Mouse (Mus musculus): ENCODE measurements around the gene Inip. TPM values are rescaled to one million over a fixed set of nuclear protein-coding genes. Genes with fewer than 3 reads are reported as not detected.

Gene Inip
- total RNA-seq (2021) = 10 to 100 TPM; 21.7 to 27.0 TPM
- long read RNA-seq, experiment 1, transcript Inip-201 (5 exons, 3,237 nt) = major isoform, 27 of 58 reads
- long read RNA-seq, experiment 1, transcript Inip-203 (3 exons, 1,654 nt) = minor isoform, 19 of 58 reads
- long read RNA-seq, experiment 1, partial matches to known transcripts = 1 of 58 reads
- long read RNA-seq, experiment 1, other reads (novel, unspliced or antisense) = 7 of 58 reads
- long read RNA-seq, experiment 2, transcript Inip-201 (5 exons, 3,237 nt) = major isoform, 11 of 29 reads
- long read RNA-seq, experiment 2, transcript Inip-203 (3 exons, 1,654 nt) = minor isoform, 9 of 29 reads
- long read RNA-seq, experiment 2, partial matches to known transcripts = 0 of 29 reads
- long read RNA-seq, experiment 2, other reads (novel, unspliced or antisense) = 5 of 29 reads

DNA sequence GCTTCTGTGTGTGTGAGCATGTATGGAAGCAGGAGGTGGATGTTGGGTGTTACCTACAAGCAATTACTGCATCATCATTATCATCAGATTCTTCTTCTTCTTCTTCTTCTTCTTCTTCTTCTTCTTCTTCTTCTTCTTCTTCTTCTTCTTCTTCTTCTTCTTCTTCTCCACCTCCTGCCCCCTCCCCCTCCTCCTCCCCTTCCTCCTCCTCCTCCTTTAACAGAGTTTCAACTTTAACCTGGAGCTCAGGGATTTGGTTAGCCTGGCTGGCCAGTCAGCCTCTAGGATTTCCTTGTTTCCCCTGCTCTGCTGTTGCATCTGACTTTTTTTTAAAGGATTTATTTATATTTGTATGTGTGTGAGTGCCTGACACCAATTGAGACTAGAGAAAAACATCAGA lies at the start of gene Inip:
Inip (minus strand) TSS at position 101 of the 400 bp plus-strand sequence.
- no peak for DNase-seq (ENCODE audit: low spot score in 2 of 2)

DNA sequence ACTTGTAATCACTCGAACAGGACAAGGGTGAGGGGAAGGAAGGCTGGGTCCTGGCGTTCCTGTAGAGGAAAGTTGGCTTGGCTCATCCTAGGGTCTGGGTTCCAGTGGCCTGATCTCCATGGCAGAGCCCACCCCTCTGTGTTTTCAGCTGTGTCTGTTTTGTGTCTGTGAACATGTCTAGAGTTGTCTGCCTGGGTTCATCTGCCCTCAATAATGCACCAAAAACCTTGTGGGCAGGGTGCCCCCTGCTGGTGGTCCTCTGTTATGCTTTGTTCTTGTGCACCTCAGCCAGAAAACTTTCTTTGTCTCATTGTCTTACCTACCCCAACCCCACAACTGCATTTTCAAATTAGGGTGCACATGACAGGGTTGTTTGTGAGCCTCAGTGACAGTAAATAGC lies 48.8 kb upstream of the Inip start:
- peak; percentile 72 to 76 for DNase-seq (ENCODE audit: low spot score in 2 of 2)

DNA sequence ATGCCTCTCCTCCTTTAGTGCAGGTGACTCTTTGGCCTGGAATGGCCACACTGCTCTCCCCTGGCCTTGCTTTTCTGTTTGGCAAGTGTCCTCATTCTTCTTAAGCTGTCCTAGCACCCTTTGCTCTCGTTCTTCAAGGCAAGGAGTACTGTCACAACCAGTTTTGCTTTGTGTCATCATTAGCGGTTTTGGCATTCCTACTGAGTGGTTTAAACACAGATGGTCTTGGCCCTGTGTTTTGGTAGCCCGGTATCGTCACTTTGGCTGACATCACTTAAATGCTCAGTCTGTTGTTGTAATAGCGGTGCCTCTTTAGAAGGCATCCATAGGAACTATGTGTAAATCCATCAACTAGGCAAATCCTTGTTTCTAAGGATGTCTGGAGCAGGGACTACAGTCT lies 46.1 kb upstream of the Inip start:
- no peak for DNase-seq (ENCODE audit: low spot score in 2 of 2)

DNA sequence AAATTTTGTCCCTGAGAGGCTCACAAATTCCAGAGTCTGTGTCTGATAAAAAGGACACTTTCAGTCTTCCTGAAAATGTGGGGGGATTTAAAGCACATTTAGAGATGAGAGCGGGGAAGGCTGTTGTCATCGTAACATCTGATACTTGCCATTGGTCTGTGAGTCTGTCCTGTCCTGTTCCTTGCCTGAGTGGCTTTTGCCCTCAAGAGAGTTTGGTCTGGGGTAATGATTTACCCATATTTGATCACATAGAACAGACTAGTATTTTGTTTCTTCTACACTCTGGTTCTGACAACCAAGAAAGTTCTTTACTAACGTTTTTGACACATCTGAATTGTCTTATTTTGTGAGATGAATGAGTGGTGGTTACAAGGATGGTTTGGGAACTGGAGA lies 43.9 kb upstream of the Inip start:
- no peak for DNase-seq (ENCODE audit: low spot score in 2 of 2)

DNA sequence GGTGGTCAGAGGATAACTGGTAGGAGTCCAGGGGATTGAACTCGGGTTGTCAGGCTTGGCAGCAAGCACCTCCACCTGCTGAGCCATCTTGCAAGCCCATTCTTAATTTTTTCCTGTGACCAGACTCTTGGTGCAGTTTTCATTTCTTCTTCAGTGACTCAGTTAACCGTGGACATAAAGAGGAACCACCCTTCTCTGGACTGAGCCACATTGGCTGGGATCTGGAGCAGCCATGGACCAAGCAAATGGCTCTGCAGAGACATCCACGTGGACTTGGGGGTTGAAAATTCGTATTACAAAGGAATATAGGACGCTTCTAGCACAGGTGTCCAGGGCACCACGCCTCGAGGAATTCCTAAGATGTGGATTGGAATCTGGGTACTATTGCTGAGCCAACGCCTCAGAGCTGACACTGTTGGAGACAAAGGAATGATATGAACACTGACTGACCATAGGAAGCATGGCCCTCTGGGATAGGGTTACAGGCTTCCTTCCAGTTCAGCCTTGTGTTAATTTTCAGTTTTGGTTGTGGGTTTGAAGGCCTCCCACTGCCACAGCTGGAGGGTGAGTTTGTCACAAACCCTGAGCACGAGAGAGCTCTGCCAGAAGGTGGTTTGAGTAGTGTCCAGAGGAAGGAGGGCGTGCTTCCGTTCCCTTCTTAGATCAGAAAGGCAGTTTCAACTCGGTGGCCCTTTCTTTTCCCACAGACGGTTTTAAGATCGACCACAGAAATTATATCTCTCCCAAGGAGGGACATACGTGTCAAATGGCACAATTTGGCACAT lies 43.3 kb upstream of the Inip start:
- no peak for DNase-seq (ENCODE audit: low spot score in 2 of 2)

DNA sequence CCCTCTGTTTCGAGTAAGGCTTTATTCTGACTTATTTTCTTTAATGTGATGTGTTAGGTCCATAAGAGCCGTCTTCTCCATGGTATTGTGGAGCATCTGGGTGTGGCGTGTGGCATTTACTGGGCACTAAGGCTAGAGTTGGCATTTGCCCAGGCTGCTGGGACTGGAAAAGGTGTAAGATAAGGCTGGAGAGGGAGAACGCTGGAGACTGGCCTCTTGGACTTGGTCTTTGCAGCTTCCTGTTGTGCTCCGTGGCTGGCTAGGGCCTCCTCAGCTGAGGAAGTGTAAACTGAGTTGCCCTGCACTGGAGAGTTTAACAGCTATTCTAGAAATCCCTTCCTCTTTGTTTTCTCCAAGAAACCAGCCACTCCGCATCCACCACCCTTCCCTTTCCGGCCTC lies 36.3 kb upstream of the Inip start:
- no peak for DNase-seq (ENCODE audit: low spot score in 2 of 2)

DNA sequence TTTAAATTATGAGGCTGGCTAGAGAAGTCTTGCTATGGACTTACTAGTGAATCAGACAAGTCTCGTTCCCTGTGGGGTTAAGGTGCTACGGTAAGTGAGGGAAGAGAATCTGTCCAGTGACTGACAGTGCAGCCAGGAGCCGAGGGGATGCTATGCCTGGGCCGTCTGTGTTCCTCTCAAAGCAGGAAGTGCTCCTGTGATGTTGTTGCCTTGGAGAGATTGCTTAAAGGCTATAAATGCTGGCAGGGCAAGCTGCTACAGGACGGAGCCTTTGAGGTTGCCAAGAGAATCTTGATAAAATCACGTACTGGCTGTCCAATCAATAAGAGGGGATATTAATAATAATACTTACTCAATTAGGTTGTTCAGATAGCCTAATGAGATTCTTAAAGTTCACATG lies 31.4 kb upstream of the Inip start:
- no peak for DNase-seq (ENCODE audit: low spot score in 2 of 2)

DNA sequence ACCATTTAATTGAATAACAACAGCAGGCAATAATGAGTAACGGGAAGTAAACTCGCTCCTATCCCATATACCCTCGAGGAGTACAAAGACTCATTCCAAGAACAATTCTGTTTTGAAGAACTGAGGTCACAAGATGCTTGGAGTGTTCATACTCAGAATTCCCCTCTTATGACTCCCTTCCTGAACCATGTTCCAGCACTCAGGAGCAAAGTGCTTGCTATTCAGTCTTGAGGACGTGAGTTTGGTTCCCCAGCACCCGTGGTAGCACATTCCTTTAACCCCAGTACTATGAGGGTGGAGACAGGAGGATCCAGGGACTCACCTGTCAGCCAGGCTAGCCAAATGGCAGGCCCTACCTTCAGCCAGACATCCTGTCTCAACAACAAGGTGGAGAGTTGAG lies 29.6 kb upstream of the Inip start:
- no peak for DNase-seq (ENCODE audit: low spot score in 2 of 2)

DNA sequence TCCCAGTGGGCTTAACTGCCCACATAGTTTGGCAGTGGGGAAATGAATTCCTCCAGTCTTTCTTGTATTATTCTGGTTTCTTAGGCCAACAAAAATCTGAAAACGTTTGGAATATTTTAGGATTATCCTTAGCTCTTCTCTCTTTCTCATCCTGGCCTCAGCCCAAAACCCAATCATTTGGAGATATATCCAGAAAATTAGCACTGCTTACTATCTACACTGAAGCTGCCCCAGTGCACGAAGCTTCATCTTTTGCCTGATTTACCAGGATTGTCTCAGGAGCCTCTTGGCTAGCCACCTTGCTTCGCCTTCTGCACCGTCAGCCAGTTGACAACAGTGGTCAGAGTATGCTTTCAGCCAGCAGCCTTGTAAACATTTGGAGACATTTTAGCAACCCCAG lies 27.7 kb upstream of the Inip start:
- DNase-seq (ENCODE audit: low spot score in 2 of 2) = no peak

DNA sequence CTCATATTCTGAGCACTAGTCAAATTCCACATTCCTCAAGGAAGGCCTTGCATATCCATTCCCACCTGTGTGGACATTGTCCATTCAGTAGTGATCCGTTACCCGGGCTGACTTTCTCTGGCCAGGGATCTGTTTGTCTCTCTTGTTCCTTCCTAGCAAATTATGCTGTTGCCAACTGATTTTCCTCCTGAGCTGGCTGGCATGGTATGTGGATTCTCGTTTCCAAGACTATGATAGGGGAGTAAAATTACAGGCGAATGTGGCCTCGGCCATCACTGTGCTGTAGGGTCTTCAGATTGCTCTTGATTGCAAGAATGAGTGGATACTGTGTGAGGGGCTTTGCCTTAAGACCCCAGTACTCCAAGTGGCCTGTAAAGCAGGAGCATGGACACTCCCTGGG lies 25.0 kb upstream of the Inip start:
- no peak for DNase-seq (ENCODE audit: low spot score in 2 of 2)

DNA sequence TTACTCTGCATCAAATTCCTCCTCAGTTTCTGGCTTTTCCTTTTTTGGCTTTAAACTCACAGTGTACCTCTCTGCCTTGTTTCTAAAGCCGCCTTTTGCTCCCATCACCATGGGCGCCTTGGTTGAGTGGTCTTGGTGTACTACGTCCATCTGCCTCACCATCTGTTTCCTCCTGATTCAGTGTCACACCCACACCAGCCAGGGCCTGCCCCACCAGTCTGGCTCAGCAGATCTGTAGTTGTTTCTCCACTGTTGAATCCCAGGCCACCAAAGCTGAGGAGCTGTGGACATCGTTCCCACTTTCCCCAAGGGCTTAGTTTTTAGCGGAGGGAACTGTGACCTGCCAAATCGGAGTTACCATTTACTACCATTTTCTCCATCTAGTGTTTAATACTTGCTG lies 24.2 kb upstream of the Inip start:
- DNase-seq (ENCODE audit: low spot score in 2 of 2) = peak; percentile 59 to 76

DNA sequence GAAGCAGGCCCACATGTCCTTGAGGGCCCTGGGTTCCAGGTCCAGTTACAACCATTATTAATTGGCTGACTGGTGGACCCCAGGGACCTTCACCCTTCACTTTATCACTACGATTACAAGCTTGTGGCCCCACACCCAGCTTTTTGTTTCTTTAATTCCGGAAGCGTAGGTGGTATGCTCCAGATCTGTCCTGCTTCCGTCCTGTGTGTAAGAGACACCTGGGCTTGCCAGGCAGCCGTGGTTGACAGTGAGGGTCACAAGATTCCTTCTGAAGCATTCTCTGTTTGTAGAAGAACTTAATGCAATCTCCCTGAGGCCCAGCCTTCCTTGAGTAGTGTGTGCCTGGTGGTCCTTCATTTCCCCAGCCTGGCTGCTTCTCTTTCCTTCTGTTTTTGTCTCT lies 23.5 kb upstream of the Inip start:
- DNase-seq (ENCODE audit: low spot score in 2 of 2) = no peak

DNA sequence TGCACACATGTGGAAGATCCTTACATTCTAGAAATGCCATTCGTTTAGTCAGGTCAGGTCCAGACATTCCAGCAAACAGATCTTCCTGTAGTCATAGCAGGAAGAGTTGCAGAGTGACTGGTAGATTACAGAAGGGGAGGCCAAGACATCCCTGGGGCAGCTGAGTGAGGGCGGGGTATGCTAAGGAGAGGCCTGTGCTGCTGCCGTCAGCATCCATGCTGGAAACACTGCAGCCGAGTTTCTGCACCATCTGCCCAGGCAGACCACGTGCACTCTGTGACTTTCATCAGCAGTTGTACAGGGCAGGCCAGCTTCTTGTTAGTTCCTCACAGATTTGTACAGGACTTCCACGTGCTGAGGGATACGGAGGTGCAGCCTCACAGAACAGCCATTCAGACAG lies 22.1 kb upstream of the Inip start:
- DNase-seq (ENCODE audit: low spot score in 2 of 2) = peak in 1 of 2 experiments; percentile 73

DNA sequence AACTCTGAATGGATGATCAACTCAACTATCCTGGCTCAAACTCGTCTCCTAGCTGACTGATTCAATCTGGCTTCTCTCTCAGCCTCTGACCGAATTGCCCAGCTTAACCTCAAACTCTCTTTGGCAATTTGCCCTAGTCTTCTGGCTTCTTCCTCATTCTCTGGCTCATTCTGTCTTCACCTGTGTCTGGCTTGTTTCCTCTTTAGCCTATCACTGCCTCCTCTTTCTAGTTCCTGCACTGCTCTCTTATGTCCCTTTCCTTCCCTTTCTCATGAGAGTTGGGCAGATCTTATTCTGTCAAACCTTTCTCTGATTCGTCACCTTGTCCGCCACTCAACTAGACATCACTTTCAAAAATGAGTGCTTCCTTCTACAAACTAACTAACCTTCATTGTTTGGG lies 20.7 kb upstream of the Inip start:
- DNase-seq (ENCODE audit: low spot score in 2 of 2) = no peak

DNA sequence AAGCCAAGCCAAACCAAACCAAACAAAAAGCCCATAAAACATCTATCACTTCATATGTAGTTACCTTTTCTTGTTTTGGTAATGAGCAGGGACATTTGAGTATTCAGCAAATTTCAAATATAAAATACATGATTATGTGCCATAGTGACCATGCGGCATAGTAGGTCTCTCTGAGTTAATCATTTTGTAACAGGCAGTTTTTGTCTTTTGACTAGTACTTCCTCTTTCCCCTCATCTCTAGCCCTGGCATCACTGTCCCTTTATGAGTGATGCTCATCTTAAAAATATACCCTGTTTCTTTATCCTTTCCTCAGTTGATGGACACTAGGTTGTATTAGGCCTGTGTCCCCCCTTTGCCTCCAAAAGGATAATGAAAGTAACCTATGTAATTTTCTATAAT lies 20.1 kb upstream of the Inip start:
- DNase-seq (ENCODE audit: low spot score in 2 of 2) = no peak

DNA sequence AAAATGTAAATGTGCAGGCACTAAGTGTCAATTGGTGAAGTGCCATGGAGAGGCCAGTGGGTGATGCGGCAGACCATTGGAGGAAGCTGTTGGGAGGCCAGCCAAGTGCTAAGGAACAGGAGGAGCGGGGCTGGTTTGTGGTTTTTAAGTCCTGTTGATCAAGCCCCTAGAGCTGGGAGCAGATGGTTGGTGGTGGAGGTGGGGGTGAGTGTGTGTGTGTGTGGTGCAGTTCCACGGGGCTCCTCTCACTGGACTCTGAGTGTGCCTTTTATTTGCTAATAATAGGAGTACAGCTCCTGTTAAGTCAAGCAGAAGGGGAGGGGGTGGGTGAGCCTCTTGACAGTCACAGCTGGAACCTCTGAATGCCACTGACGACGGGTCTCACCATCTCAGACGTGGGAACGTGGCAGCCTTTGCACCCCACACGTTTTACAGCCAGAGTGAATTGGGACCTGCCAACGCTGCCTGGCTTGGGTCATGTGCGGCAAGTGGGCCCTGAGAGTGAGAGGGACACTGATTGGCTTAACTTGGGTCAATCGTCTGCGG lies 18.2 kb upstream of the Inip start:
- DNase-seq (ENCODE audit: low spot score in 2 of 2) = no peak

DNA sequence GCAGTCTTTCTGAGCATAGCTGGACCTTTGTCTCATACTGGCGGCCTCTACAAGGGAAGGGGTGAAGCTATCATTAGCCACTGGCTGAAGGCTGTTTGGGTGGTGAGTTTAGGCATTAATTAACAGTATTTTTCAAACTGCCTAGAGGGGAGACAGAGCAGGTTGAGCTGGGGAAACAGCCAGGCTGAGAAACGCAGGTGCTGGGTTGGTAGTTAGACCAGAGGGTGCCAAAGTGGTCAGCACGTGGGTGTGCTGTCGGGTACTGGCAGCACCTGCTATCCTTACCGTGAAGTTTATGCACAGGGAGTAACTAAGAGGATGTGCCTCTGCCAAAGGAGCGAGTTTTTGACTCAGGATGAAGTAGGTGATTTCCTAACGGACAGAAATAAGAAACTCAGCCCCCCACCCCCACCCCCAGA lies 17.7 kb upstream of the Inip start:
- DNase-seq (ENCODE audit: low spot score in 2 of 2) = no peak

DNA sequence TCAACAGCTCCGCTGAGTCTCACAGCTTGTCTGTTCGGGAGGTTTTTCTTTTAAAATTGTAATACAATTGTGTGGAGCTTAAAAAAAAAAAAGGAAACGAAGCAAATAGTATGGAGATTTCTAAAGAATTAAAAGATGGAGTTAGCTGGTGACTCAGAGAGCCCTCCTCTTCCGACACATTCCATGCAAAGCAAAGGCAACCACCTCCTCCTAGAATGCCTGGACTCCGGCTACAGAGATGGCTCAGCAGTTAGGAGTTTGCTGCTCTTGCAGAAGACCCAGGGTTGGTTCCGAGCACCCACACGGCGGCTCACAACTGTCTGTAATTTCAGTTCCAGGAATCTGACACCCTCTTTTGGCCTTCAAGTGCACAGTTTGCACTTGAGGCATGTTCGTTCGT lies 17.1 kb upstream of the Inip start:
- DNase-seq (ENCODE audit: low spot score in 2 of 2) = peak in 1 of 2 experiments; percentile 41

DNA sequence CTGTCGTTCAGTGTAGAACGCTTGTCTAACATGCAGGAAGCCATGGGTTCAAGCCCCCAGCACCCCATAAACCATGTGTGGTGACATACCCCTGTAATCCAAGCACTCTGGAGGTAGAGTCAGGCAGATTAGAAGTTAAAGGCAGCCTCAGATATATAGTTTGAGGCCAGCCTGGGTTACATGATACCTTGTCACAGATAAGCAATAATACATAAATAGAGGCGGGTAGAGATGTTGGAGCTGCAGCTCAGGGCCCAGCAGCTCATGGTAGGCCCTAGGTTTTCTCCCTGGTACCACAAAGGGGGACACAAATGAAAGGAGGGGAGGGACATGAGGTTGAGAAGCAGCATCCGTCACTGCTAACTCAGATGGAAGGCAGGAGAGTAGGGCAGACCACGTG lies 16.4 kb upstream of the Inip start:
- no peak for DNase-seq (ENCODE audit: low spot score in 2 of 2)

DNA sequence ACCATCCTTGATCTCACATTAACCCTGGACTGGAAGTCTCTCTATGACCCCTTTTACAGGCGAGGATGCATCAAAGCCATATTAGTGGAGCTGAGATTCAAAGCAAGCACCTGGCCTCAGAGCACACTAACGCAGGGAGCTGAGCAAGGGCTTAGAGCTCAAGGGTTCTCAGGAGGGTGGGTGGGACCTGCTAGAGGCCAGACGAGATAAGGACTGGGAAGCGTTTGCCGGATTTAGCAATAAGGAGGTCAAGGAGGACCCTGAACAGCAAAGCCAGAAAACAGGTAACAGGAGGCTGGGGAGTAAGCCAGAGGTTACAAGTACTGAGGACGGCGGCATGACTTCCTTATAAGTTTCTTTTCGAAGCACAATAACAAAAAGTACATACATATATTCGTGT lies 15.1 kb upstream of the Inip start:
- DNase-seq (ENCODE audit: low spot score in 2 of 2) = no peak

DNA sequence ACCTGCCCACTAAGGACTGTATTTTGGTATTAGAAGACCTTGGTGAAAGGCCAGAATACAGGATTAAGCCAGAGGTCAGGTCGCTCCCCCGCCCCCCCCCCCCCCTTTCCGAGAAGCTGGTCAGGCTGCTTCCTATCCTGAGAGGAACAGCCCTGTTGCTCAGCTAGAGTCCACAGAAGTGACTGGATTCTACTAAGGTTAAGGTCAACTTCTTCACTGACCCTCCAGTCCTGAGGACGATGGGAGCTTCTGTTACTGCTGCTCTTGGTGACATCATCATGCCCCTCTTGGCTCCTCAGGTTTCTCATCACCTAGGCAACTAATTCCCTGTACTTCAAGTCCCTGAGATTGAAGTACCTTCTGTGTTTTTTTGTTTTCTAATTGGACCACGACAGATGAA lies 14.6 kb upstream of the Inip start:
- no peak for DNase-seq (ENCODE audit: low spot score in 2 of 2)

DNA sequence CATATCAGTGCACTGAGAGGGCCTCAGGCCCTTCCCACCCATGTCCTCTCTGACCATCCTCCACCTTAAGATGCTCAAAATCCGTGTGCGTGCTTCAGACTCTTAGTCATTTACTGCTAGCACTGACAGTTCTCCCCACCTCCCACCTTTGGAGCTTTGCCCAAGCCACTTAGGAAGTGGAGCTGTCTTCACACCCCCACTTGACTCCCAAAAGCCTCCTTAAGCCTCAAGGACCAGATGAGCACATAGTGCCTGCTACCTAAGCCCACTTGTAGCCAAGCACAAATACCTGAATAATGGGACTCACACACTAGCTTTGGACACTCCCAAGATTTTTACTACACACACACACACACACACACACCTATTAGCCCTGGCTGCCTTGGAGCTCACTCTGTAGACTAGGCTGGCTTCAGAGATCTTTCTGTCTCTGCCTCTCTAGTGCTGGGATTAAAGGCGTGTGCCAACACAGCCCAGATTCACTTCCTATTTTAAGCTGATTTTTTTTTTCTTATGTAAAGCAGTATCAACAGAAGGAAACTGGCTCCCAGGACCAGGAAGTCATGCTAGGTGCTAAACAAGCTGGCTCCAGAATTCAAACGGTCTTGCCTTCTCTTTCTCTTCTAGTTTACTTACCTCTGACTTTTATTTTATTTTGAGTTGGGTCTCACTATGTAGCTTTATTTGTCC lies 13.9 kb upstream of the Inip start:
- DNase-seq (ENCODE audit: low spot score in 2 of 2) = peak; percentile 55 to 61
